Mouse (Mus musculus): ENCODE data around the gene Telo2. TPM values are rescaled to one million over a fixed set of nuclear protein-coding genes. Genes with fewer than 3 reads are reported as not detected.

The Telo2 gene
- 24.8 TPM for polyA plus RNA-seq (2017; shearing (Covaris generic))

DNA sequence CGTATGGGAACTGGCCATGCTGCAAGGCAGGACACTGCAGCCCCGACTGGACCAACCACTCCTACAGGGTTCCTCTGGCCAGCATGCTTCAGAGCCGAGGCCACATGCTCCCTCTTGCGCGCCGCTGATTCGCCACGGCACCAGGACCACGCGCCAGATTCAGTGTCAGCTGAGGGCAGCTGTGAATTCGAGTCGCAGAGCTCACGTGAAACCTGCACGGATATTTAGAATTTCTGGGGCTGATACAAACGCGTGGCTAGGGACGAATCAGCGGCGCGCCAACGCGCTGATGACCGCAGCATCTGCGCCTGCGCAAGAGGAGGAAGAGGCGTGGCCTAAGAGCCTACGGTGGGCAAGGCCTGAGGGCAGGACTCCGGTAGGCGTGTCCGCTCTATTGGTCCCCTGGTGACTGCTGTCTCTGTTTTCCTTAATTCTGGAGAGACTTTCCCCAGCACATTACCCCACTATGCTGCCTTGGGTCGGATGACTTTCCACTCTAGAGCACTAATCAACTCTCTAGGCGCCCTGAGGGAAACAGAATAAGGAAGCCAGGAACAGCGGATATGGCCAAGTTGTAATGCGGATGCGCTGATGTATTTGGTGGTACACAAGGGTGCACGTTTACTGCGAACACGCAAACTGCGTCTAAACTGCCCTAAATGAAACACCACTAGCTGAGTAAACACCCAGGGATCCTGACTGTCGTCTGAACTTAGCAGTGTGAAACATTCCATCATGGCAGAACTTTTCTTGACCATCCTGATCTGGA, at the start of gene Telo2:
Gene Telo2, minus strand, starts transcription at position 304 of the 769 bp plus-strand sequence.

DNA sequence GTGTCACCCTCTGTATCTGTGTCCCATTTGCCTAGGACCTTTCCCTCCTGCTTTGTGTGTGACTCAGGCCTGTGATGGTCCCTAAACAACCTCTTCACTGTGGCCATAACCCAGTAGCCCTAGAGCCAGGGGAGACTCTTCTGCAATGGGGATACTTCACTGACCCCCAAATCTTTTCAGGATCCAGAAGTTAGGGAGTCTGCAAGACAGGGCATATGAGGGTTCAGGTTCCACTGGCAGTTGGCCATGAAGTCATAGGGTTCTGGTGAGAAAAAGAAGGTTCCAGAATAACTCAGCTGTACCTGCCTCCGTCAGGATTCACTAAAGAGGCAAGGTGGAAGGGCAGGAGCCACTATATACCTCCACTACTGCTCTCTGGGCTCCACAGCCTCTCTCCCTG, 46.4 kb upstream of the Telo2 start, which contains the start of gene Ccdc154:
Gene Ccdc154, plus strand, starts transcription at position 301 of the 400 bp plus-strand sequence.

DNA sequence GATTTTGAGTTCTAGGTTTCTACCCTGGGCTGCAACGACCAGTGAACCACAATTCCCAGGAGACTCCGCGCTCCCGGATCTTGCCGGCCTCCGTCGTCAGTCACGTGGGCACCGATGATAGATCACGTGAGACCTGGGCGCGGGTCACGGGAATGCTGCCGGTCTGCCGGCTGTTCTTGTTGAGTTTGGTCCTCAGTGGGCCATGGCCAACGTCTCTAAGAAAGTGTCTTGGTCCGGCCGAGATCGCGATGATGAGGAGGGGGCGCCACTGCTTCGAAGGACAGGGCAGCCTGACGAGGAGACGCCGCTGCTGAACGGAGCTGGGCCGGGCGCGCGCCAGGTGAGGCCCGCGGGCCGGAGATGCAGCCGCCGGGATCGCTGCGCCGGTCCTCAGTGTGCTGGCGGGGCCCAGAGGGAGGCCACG, 17.5 kb upstream of the Telo2 start, which contains the start of gene Clcn7:
Gene Clcn7, plus strand, starts transcription at position 117 of the 424 bp plus-strand sequence.

DNA sequence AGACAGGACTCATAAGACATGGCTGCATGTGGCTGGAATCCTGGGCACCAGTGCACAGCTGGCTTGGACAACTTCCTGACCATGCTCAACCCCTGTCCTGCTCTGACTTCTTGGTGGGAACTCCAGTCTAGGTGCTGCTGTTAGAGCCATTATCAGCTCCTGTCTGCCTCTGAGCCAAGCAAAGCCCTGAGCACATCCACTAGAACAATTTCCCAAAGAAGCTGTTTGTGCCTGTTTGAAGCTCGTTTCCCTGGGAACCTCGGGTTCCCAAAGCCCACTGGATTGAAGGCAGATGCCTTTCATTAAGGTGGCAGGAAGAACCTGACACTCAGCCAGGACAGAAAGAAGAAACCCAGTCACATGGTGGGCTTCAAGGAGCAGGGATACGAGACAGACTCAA, 4.6 kb upstream of the Telo2 start, which contains the start of gene Ptx4:
Gene Ptx4, plus strand, starts transcription at position 355 of the 400 bp plus-strand sequence.

DNA sequence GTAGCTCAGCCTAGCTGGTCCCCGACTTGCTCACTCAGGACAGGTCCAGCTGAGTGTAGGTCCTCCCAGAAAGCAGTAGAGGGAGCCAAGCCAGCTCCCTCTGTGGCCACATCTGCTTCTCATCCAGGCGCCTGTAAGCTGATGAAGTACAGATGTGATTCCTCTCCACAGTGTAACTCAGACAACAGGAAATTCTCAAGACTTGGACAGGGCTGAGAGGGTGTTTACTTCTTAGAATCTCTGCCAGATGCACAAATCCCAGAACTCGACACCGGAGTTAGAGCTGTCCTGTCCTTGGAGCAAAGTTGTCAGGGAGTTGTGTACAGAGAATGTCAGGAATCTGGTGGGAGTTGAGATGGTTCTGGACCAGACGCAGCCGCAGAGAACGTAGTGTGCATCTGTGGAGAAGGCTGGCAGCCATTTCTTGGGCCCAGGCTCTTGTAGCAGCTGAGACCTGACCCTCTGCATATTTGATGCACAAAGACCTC, 32.3 kb downstream of the Telo2 start, which contains the start of gene Tmem204:
Gene Tmem204, minus strand, starts transcription at position 148 of the 488 bp plus-strand sequence.

Other genes with a start within 250 kb of the Telo2 start
- not detected for gene Igfals, start 250.0 kb downstream of the Telo2 start, polyA plus RNA-seq (2017; shearing (Covaris generic))
- gene Nubp2, start 229.6 kb downstream of the Telo2 start, polyA plus RNA-seq (2017; shearing (Covaris generic)) = 111 TPM
- 58.7 TPM for gene Spsb3, start 229.3 kb downstream of the Telo2 start, polyA plus RNA-seq (2017; shearing (Covaris generic))
- gene Eme2, start 220.9 kb downstream of the Telo2 start, polyA plus RNA-seq (2017; shearing (Covaris generic)) = 53.5 TPM
- gene Mrps34, start 220.9 kb downstream of the Telo2 start, polyA plus RNA-seq (2017; shearing (Covaris generic)) = 46.4 TPM
- 67.3 TPM for gene Nme3, start 219.5 kb downstream of the Telo2 start, polyA plus RNA-seq (2017; shearing (Covaris generic))
- 60.4 TPM for gene Mapk8ip3, start 179.0 kb downstream of the Telo2 start, polyA plus RNA-seq (2017; shearing (Covaris generic))
- gene Jpt2, start 155.3 kb downstream of the Telo2 start, polyA plus RNA-seq (2017; shearing (Covaris generic)) = 38.0 TPM
- 6.3 TPM for gene Cramp1l, start 100.2 kb downstream of the Telo2 start, polyA plus RNA-seq (2017; shearing (Covaris generic))
- 26.8 TPM for gene Ift140, start 99.9 kb downstream of the Telo2 start, polyA plus RNA-seq (2017; shearing (Covaris generic))
- gene Tmem204, start 32.4 kb downstream of the Telo2 start, polyA plus RNA-seq (2017; shearing (Covaris generic)) = 0.98 TPM
- gene Ptx4, start 4.8 kb upstream of the Telo2 start, polyA plus RNA-seq (2017; shearing (Covaris generic)) = not detected
- 41.9 TPM for gene Clcn7, start 17.4 kb upstream of the Telo2 start, polyA plus RNA-seq (2017; shearing (Covaris generic))
- gene Ccdc154, start 46.5 kb upstream of the Telo2 start, polyA plus RNA-seq (2017; shearing (Covaris generic)) = not detected
- not detected for gene Gm38655, start 59.5 kb upstream of the Telo2 start, polyA plus RNA-seq (2017; shearing (Covaris generic))
- 26.0 TPM for gene BC003965, start 68.6 kb upstream of the Telo2 start, polyA plus RNA-seq (2017; shearing (Covaris generic))
- 46.6 TPM for gene Unkl, start 72.4 kb upstream of the Telo2 start, polyA plus RNA-seq (2017; shearing (Covaris generic))
- gene Gnptg, start 124.2 kb upstream of the Telo2 start, polyA plus RNA-seq (2017; shearing (Covaris generic)) = 89.9 TPM
- 45.3 TPM for gene Tsr3, start 124.2 kb upstream of the Telo2 start, polyA plus RNA-seq (2017; shearing (Covaris generic))
- 42.3 TPM for gene Baiap3, start 140.4 kb upstream of the Telo2 start, polyA plus RNA-seq (2017; shearing (Covaris generic))
- 525 TPM for gene Ube2i, start 158.7 kb upstream of the Telo2 start, polyA plus RNA-seq (2017; shearing (Covaris generic))
- gene Prss34, start 182.4 kb upstream of the Telo2 start, polyA plus RNA-seq (2017; shearing (Covaris generic)) = not detected
- not detected for gene Prss28, start 192.7 kb upstream of the Telo2 start, polyA plus RNA-seq (2017; shearing (Covaris generic))
- gene Prss29, start 202.7 kb upstream of the Telo2 start, polyA plus RNA-seq (2017; shearing (Covaris generic)) = not detected
- gene Tpsab1, start 229.6 kb upstream of the Telo2 start, polyA plus RNA-seq (2017; shearing (Covaris generic)) = not detected

Data from activated CD4-positive, CD25-positive, alpha-beta regulatory T cell, adult 9 weeks (primary cell).